Mouse (Mus musculus) heart, adult 18-20 months (tissue): ENCODE measurements around the gene Gm45213. TPM values are rescaled to one million over a fixed set of nuclear protein-coding genes. Genes with fewer than 3 reads are reported as not detected.

Experiments used
- DNase-seq, 2 experiments: peaks; one replicate each; pipeline ENCODE4 v3.0.0; 2021 to 2022; ENCODE audit warnings: mixed read lengths in 1 of 2
- total RNA-seq, 2 experiments: library from RNA; stranded (reverse); gene quantifications; 2 replicates each; pipeline ENCODE4 v1.2.3; 2021

Gm45213 gene
- total RNA-seq, 2 experiments from 2014 or later: not detected

DNA sequence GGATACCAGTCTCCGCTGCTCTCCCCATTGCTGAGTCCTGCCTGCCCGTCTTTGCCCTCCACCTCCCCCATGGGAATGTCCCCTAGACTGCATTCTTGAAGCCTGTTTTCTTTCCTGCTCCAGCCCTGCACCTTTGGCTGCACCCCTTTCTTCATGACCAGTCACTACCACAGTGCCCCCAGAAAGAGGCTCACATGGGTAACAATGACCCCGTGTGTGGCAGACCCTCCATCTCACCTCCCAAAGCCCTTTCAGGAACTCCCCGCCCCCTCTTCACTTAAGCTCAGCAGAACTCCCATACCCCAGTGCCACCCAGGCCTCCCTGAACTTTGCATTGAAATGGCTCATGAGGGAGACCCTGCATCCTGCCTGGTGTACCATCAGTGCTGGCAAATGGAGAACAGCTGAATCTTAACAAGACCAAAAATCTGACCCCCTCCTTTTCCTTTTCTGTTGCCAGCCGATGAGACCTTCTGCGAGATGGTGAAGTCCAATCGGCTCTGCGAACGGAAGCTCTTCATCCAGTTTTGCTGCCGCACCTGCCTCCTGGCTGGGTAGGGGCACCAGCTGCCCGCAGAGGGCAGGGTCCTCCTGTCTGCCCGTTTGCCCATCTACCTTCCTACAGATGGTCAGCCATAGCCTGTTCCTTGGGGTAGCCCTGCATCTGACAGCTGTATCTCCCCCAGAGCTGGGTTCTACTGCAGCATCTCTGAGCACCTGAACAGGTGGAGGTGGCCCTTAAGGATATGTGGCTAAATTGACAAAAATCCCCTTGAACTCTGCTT lies 5.2 kb downstream of the Gm45213 start:
- DNase-seq: no peak

DNA sequence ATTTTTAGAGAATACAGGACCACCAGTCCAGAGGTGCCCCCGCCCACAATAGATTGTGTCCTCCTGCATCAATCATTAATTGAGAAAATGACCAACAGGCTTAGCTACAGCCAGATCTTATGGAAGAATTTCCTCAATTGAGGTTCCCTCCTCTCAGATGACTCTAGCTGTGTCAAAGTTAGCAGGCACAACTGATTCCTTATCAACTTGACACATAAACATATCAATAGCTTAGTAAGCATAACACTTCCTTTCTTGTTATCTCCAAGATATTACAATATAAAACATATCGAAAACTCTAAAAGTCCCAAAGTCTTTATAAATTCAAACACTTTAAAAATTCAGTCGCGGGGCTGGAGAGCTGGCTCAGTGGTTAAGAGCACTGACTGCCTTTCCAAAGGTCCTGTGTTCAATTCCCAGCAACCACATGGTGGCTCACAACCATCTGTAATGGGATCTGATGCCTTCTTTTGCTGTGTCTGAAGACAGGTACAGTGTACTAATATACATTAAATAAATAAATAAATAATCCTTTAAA lies 10.6 kb downstream of the Gm45213 start:
- DNase-seq: no peak

- peak in 1 of 2 experiments; percentile 63 for DNase-seq
Observed at GRCm38 (mm10) chr7:66055356-66055755, 12.0 kb downstream of the Gm45213 start.

GRCm38 (mm10) chr7:66058703-66059102 lies 15.3 kb downstream of the Gm45213 start, which contains the start of gene Snrpa1:
Snrpa1 (plus strand) TSS chr7:66059003.
- DNase-seq: no peak

GRCm38 (mm10) chr7:66060066-66060956 lies 16.9 kb downstream of the Gm45213 start:
- DNase-seq: peak; percentile 90 to 94

DNA sequence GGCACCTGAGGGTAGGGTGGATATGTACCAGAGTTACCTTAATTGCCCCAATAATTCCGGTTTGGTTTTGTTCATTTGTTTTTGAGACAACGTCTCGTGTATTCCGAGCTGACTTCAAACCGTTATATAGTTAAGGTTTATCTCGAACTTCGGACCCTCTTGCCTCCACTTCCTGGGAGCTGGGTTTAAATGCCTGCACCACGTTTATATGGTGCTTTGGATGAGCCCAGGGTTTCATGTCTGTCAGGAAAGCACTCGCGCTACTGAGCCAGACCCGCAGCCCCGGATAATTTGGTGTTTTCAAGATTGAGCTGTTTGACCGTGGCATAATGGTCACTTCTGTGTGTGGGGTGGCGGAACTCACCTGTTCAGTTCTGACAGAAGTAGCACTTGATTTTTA lies 17.7 kb downstream of the Gm45213 start:
- DNase-seq: no peak

- DNase-seq: no peak
Observed at GRCm38 (mm10) chr7:66076411-66076810, 33.0 kb downstream of the Gm45213 start.

DNA sequence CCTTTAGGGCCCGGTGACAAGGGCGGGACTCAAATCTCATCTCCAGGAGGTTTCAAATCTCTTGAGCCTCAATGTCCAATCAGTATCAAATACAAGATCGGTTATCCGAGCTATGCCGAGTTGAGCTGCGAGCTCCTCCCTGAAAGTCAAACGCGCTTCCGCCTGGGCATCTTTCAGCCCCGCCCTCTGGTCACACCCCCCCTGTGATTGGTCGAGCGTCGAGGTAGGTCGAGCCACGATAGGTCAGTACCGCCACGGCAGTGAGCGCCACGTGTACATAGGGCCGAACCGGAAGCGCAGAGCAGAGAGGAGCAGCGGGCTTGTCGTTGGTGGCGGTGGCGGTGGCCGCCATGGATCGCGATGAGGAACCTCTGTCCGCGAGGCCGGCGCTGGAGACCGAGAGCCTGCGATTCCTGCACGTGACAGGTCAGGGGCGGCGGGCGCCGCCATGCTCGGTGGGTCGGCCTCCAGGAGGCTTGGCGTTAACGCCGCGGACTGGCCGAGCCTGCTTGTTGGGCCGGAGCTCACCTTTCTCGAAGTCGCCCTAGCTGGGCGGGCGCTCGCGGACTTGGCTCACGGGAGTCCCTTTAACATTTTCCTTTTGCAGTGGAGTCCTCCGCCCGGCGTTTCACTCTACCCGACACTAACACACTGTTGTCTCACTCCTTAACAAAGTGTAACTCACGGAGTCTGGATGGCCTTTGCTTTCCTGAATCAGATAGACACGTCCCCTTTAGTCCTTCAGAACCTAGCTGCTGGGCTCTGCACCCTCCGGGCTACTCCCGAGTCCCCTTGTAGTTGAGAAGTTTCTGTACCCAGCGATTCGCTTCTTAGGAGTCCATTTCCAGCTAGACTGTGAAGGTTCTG lies 36.2 kb downstream of the Gm45213 start, which contains the start of gene Selenos:
TSS of gene Selenos (plus strand) at position 286 of the 867 bp plus-strand sequence.
- DNase-seq: peak; percentile 97

- DNase-seq: no peak
Observed at GRCm38 (mm10) chr7:66080231-66080613, 36.8 kb downstream of the Gm45213 start.

GRCm38 (mm10) chr7:66083757-66084156 lies 40.4 kb downstream of the Gm45213 start:
- DNase-seq: no peak

DNA sequence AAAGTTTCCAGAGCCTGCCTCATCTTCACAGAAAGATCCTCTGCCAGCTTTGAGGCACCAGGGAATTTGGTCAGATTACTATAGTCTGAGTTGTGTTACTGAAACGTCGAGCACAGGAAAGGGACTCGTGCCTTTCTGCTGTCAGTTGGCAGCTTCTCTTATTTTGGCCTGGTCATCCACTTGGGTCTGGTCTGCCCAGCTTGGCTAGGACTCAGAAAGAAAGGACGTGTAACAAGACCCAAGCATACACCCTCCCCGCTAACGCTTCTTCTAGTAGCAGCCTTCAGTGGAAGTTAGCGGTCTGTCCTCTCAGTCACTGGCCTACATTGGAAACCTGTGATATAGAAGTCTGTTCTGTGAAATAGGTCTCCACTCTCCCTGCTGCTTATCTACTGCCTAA lies 41.1 kb downstream of the Gm45213 start:
- DNase-seq: peak; percentile 28 to 35

DNA sequence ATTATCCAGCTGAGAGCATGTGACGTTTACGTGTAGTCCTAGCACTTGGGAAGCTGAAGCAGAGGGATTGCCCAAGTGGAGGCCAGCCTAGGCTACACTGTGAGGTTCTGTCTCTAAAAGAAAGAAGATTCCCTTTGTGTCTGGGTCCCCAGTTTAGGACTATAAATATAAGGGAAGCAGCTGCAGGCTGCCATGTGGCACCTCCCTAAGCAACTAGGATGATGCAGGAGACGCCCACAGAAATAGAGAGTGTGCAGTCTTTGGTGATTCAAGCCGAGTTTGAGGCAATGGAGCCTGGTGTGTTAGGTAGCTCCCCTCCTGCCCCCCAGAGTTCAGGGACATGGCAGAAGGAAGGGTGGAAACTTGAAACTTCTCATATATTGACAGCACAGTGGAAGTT lies 44.2 kb downstream of the Gm45213 start:
- no peak for DNase-seq

GRCm38 (mm10) chr7:66088077-66088476 lies 44.7 kb downstream of the Gm45213 start:
- no peak for DNase-seq

DNA sequence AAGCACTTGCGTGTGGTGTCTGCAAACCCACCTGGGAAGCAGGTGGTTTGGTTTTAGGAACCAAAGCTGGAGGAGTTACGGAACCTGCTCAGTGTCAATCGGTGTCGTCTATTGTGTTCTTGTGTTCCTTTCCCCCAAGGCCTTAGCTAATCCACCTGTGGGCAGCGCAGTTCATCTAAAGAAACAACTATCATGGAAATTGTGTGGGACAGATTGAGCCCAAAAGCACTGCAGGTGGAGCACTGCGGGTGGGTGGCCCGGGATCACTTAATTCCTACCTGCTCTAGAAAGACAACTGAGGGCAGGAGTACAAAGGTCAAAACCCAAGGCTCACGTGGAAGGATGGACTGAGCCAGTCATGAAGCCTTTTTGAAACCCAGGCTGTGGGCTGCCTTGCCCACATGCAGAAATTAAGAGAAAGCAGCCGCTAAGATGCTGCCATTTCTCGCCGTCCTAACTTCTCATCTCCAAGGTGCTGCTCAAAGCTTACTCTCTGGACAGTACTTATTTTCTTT lies 47.3 kb downstream of the Gm45213 start:
- no peak for DNase-seq

DNA sequence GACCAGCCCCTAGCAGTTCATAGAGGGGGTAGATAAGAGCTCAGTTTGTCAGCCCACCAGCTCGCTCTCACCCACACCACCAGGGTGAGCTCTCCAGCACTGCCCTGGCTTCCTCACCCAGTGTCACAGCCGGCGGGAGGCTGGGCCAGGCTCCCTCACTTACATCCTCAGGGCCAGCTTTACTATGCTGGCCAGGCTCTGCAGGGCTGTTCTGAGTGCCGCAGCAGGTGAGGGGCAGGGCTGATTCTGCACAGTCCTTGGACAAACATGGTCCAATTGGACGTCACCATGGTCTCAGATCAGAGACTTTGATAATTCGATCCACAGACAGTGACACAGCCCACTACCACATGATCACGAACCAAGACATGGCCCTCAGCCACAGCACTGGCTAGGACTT lies 48.2 kb downstream of the Gm45213 start:
- DNase-seq: no peak

- DNase-seq: no peak
Observed at GRCm38 (mm10) chr7:66092656-66093055, 49.3 kb downstream of the Gm45213 start.

GRCm38 (mm10) chr7:66094141-66094540 lies 50.7 kb downstream of the Gm45213 start:
- DNase-seq: peak in 1 of 2 experiments; percentile 45

- no peak for DNase-seq
Observed at GRCm38 (mm10) chr7:66098803-66099202, 55.4 kb downstream of the Gm45213 start.

GRCm38 (mm10) chr7:66101866-66102265 lies 58.5 kb downstream of the Gm45213 start:
- DNase-seq: peak; percentile 43 to 75

DNA sequence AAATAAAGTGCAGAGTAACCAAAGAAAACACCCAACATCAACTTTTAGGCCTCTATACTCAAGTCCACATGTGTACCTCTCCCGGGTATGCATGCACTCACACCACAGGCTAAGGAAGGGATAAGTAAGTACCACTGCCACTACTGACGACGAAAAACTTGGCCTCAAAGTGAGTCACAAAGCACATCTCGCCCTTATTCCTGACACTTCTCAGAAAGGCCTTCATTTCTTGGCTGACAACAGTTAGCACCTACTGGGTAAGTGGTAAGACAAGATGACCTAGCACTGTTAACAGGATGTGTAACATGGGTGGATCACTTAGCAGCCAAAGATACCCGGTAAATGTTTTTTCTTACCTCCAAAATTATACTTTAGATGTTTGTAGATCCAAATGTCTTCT lies 61.1 kb downstream of the Gm45213 start:
- no peak for DNase-seq

GRCm38 (mm10) chr7:66105771-66106170 lies 62.4 kb downstream of the Gm45213 start:
- no peak for DNase-seq
